Mouse (Mus musculus): Measurements from ENCODE around the gene Spock2. TPM values are rescaled to one million over a fixed set of nuclear protein-coding genes. Genes with fewer than 3 reads are reported as not detected.

The Spock2 gene
- polyA plus RNA-seq, 1 experiment from 2014 or later: 122 TPM

DNA sequence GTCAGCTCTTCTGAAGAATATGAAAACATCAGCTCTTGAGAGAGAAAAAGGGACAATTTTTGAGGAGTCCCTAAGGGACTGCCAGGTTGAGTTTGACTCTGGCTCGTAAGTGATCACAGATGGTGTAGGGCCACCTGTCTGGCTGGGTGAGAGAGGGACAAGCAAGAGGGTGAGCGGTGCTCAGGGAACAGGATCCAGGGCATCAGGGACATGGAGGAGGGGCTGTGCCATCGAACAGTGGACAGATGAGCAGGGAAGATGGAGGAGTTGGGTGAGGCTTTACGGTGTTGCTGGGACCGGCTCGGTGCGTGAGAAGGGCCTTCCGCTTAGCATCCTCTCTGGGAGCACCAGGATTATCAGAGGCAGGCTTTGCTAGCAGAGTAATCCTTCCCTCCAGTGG lies 3.3 kb downstream of the Spock2 start:
- Histone ChIP-seq H3K27me3 (replicated peaks) (no peaks in the 10 kb centered on the region), H3K9ac (replicated peaks) (peak overlapping the region; percentile 30; the same call in 1 of the 2 replicates), H3K4me3 (replicated peaks) (peak overlapping the region; percentile 15), H3K9me3 (replicated peaks) (no peaks in the 10 kb centered on the region), H3K4me2 (peak overlapping the region; percentile 87), H3K36me3 (0 out of 2 replicates have a peak, but pooled peaks cover 4% of the 10 kb centered on the region), H3K27ac (replicated peaks) (peak overlapping the region; percentile 45), H3K4me1 (peaks cover 67% of the 10 kb centered on the region)
- no peak for ATAC-seq (ENCODE audit: low FRiP score)
- WGBS: 60% methylated on average over 8 of the region's 8 CpGs

DNA sequence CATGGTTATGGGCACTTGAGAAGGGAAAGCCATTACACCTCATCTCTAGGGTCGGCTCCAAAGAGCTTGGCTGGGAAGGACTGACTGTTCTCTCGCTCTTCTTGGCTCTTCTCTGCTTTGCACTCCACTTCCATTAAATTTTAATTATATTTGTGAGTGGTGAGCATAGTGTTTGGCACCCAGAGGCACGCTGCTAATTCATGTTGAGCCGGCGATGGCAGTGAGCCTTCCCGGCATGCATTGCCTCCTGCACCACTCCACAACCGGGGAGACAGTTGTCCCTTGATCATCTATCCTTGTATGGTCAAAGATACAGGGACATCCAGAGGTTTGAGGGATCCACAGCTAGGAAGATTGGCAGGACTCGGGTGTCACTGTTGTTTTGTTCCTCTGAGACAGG lies 4.0 kb downstream of the Spock2 start:
- no peak for ATAC-seq (ENCODE audit: low FRiP score)
- Histone ChIP-seq H3K36me3 (0 out of 2 replicates have a peak, but pooled peaks cover 4% of the 10 kb centered on the region), H3K4me2 (peak overlapping the region; percentile 87), H3K27me3 (replicated peaks) (no peaks in the 10 kb centered on the region), H3K27ac (replicated peaks) (peak overlapping the region; percentile 45), H3K9me3 (replicated peaks) (no peaks in the 10 kb centered on the region), H3K9ac (replicated peaks) (0 out of 2 replicates have a peak overlapping the region, but pooled peaks have one; percentile 30), H3K4me1 (peaks cover 66% of the 10 kb centered on the region), H3K4me3 (replicated peaks) (peak overlapping the region; percentile 15; the same call in 1 of the 2 replicates)
- 40% methylated on average over 8 of the region's 8 CpGs for WGBS

DNA sequence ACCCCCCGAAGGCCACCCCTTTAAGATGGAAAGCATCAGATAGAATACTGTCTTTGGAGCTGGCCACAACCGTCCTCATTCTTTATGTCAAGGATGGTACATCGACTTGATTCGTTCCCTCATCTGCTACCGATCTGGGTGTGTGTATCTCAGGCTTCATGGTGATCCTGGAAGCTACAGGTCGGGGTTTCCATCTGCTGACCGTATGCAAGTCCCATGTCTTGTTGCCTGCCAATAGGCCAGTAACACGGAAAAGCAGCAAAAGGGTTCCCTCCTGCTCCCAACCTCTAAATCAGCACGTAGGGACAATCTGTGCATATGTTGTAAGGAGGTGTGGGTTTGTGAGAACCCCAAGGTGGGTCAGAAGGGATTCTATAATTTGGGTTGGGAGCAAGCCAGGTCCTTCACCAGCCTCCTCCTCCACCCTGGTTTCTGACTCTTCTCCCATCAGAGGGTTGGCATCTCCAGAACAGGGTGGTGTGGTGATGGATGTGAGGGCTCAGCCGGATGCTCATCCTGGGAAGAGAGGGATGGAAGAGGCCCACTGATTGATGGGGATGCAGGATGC lies 5.0 kb downstream of the Spock2 start:
- 0 out of 2 replicates have a peak, but pooled peaks cover 4% of the 10 kb centered on the region for H3K36me3 ChIP-seq
- WGBS: 89% methylated on average over 10 of the region's 10 CpGs
- H3K4me2 ChIP-seq: no peak overlapping the region
- H3K27me3 ChIP-seq (replicated peaks): no peaks in the 10 kb centered on the region
- H3K4me3 ChIP-seq (replicated peaks): no peak overlapping the region
- H3K4me1 ChIP-seq: peaks cover 67% of the 10 kb centered on the region
- no peaks in the 10 kb centered on the region for H3K9me3 ChIP-seq (replicated peaks)
- H3K27ac ChIP-seq (replicated peaks): 0 out of 2 replicates have a peak overlapping the region, but pooled peaks have one; percentile 45
- no peak for ATAC-seq (ENCODE audit: low FRiP score)
- H3K9ac ChIP-seq (replicated peaks): no peak overlapping the region

DNA sequence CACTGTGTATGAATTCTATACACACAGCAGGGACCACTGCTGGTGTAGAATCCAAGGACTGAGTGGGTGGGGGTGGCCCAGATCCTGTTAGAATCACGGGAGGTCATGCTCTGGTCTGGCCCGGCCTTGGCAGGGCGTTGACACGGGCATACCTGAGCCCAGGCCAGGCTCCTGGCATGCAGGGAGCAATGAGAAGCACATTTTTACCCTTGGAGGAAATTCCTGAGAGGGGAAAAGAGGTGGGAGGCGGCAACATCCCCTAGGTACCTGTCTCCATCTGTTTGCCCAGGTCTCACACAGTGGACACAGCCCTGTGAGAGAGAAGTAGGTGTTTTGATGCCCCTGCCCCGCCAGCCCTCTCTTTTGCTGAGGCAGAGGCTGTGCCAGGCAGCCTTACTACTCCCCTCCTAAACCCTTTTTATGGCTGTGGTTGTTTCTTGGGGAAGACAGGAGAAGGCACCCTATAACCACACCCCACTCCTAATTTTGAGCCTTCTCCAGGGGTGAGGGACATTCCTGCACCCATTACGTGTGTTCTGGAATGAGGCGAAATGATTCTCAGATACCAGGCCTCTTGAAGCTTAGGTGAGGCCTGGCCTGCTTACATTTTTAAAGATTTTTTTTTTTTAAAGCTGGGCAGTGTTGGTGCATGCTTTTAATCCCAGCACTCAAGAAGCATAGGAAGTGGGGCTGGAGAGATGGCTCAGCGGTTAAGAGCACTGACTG lies 8.1 kb downstream of the Spock2 start:
- H3K4me1 ChIP-seq: peaks cover 80% of the 10 kb centered on the region
- WGBS: 89% methylated on average over 9 of the region's 9 CpGs
- H3K9ac ChIP-seq (replicated peaks): no peak overlapping the region
- no peak overlapping the region for H3K4me3 ChIP-seq (replicated peaks)
- H3K9me3 ChIP-seq (replicated peaks): no peaks in the 10 kb centered on the region
- H3K27ac ChIP-seq (replicated peaks): 0 out of 2 replicates have a peak overlapping the region, but pooled peaks have one; percentile 5
- no peaks in the 10 kb centered on the region for H3K27me3 ChIP-seq (replicated peaks)
- 0 out of 2 replicates have a peak, but pooled peaks cover 4% of the 10 kb centered on the region for H3K36me3 ChIP-seq
- no peak for ATAC-seq (ENCODE audit: low FRiP score)
- H3K4me2 ChIP-seq: no peak overlapping the region

DNA sequence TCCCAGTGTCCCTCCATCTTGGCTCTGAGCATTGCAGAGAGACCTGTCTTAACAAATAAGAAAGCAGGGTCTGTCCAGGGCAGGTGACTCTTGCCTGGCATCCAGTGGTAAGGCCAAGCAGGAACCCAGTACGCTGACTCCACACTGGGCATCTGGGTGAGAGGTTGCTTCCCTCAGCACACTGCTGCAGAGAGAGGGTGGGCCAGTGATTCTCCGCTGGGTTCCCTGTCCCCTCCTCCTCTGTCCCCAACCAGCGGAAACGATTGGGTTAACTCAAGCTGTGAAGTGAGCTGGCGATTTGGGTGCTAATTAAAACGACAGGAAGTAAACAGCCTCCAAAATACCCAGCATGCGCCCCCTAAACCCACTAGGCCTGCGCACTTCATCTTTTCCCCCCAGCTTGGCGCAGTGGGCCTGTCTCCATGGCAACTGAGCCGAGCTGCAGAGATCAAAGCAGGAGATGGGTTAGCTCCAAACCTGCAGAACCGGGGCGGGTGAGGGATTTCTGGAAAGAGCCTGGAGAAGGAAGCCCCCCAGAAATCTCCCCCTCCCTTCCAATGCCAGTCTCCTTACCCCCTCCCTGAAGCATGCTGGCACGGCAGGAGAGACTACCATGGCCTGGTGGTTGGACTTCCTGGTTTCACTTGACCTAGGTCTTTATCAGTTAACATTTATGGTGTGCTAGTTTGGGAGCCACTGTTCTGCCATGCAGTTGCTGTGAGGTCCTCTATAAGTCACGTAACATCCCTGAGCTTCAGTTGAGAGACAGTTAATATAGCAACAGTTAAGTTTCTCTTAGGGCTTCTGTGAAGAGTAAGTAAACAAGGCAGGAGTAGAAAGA lies 9.5 kb downstream of the Spock2 start:
- peak overlapping the region; percentile 35 for H3K9ac ChIP-seq (replicated peaks)
- H3K4me3 ChIP-seq (replicated peaks): peak overlapping the region; percentile 23
- peak overlapping the region; percentile 58 for H3K4me2 ChIP-seq
- peak; percentile 89 for ATAC-seq (ENCODE audit: low FRiP score)
- no peaks in the 10 kb centered on the region for H3K27me3 ChIP-seq (replicated peaks)
- H3K9me3 ChIP-seq (replicated peaks): no peaks in the 10 kb centered on the region
- peak overlapping the region; percentile 83 for H3K27ac ChIP-seq (replicated peaks)
- peaks cover 66% of the 10 kb centered on the region for H3K4me1 ChIP-seq
- H3K36me3 ChIP-seq: 0 out of 2 replicates have a peak, but pooled peaks cover 4% of the 10 kb centered on the region
- WGBS: 2% methylated on average over 14 of the region's 14 CpGs

DNA sequence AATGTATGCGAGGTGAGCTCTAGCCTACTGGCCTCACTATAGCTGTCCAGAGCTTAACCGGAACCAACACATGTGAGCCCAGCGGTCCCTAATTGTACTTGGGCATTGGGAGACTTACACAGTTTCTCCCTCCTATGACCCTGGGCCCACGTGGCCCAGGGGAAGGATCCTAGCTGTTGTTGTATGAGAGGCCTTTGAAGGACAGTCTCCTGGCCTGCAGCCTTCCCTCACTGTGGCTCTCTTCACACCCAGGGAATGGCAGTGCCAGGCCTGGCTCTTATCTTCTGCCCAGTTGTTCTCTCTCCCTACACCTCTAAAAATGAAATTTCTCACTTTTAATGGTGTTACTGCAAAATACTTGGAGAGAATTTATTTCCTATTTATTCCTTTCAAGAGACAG lies 11.0 kb downstream of the Spock2 start:
- no peak for ATAC-seq (ENCODE audit: low FRiP score)
- Histone ChIP-seq H3K36me3 (peaks cover 15% of the 10 kb centered on the region), H3K4me3 (replicated peaks) (no peak overlapping the region), H3K27me3 (replicated peaks) (no peaks in the 10 kb centered on the region), H3K4me1 (peaks cover 55% of the 10 kb centered on the region), H3K4me2 (no peak overlapping the region), H3K27ac (replicated peaks) (peak overlapping the region; percentile 83; the same call in 1 of the 2 replicates), H3K9ac (replicated peaks) (no peak overlapping the region), H3K9me3 (replicated peaks) (no peaks in the 10 kb centered on the region)
- 47% methylated on average over 4 of the region's 4 CpGs for WGBS

DNA sequence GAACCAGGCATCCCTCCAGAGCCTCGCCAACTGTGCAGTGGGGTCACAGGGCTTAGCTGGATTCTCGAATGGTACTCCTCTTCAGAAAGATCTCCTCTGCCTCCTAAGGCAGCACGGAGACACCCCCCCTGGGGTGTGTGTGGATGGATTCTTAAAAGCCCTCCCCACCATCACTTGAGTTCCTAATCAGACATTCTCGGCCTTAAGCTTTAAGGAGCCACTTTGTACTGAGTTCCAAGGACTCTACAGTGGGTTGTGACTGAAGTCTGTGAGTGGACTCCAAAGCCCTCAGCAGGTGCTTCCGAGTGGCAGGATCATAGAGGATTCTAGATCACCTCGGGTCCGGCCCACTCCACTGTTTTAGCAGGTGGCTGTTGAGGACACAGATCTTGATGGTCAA lies 12.4 kb downstream of the Spock2 start:
- Histone ChIP-seq H3K27me3 (replicated peaks) (no peaks in the 10 kb centered on the region), H3K4me3 (replicated peaks) (no peak overlapping the region), H3K27ac (replicated peaks) (no peak overlapping the region), H3K9me3 (replicated peaks) (no peaks in the 10 kb centered on the region), H3K4me1 (peaks cover 48% of the 10 kb centered on the region), H3K4me2 (no peak overlapping the region), H3K36me3 (peaks cover 24% of the 10 kb centered on the region), H3K9ac (replicated peaks) (no peak overlapping the region)
- WGBS: 70% methylated on average over 7 of the region's 7 CpGs
- no peak for ATAC-seq (ENCODE audit: low FRiP score)

DNA sequence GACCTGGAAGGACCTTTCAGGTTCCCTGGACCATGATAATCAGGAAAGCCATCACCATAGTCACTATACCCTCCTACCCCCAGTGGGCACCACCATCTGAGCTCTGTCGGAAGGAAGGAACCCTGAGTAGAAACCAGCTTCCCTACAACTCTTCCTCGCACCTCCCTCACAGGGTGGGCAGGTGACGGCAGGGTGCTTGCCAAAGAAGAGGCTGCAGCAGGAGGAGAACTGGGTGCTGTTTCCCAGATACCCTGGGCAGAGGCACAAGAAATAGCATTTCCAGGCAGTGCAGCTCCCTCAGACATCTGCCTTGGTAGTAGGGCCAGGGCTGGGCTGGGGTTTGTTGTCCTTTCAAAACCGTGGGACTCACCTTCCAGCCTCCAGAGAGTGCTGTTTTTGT lies 14.6 kb downstream of the Spock2 start:
- no peak for ATAC-seq (ENCODE audit: low FRiP score)
- WGBS: 79% methylated on average over 4 of the region's 4 CpGs

DNA sequence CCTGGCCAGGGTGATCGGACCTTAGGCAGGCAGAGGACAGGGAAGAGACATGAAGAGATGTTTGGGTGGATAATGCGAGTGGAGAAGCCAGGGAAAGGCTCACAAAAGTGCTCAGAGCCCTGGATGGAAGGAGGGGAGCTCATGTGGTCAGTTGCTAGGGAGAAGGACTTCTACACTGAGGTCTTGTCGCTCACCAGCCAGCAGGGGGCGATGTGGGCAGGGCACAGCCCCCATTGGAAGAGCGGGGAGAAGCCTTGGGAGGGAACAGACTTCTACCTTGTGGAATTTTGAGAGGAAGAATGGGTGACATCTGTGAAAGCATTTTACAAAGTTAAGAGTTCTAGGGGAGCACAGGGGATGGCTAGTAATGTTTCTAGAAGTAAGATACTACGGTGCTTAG lies 18.1 kb downstream of the Spock2 start:
- WGBS: 63% methylated on average over 6 of the region's 6 CpGs
- H3K4me2 ChIP-seq: no peak overlapping the region
- H3K4me3 ChIP-seq (replicated peaks): no peak overlapping the region
- H3K4me1 ChIP-seq: no peaks in the 10 kb centered on the region
- H3K9ac ChIP-seq (replicated peaks): no peak overlapping the region
- no peaks in the 10 kb centered on the region for H3K27me3 ChIP-seq (replicated peaks)
- no peak for ATAC-seq (ENCODE audit: low FRiP score)
- H3K27ac ChIP-seq (replicated peaks): no peak overlapping the region
- no peaks in the 10 kb centered on the region for H3K9me3 ChIP-seq (replicated peaks)
- H3K36me3 ChIP-seq: peaks cover 61% of the 10 kb centered on the region

More for the DNA sequence above, 14.6 kb downstream of the Spock2 start:
- no peak overlapping the region for H3K9ac ChIP-seq (replicated peaks)
- no peak overlapping the region for H3K27ac ChIP-seq (replicated peaks)
- no peaks in the 10 kb centered on the region for H3K27me3 ChIP-seq (replicated peaks)
- H3K36me3 ChIP-seq: peaks cover 35% of the 10 kb centered on the region
- peaks cover 30% of the 10 kb centered on the region for H3K4me1 ChIP-seq
- no peak overlapping the region for H3K4me2 ChIP-seq
- H3K4me3 ChIP-seq (replicated peaks): no peak overlapping the region
- no peaks in the 10 kb centered on the region for H3K9me3 ChIP-seq (replicated peaks)

DNA sequence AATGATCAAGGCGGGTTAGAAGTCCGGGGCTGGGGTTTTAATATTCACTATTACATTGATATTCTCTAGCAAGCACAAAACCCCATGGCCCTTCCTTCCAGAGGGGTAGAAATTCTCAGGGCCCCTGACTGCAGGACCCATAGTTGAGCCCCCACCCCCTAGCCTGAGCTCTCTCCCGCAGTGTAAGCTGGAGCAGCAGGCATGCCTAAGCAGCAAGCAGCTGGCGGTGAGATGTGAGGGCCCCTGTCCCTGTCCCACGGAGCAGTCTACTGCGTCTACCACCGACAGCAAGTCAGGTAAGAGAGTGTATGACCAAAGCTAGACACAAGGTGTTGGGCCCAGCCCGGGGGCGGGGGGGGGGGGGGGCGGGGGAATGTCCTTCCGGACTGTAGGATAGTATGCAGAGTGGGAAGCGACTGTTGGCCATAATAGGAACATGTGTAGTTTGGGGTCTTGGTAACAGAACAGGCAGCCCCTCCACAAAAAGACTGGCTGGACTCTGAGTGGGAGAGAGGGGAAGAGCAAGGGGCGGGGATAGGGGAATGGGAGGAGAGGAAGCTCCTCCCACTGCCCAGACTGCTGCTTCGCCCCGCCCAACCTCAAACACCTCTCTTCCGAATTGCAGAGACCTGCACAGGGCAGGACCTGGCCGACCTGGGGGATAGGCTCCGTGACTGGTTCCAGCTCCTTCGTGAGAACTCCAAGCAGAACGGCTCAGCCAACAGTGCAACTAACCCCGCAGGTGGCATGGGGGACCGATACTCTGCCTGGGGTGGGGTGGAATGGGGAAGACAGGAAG lies 19.7 kb downstream of the Spock2 start:
- 0 out of 2 replicates have a peak, but pooled peaks have one; percentile 20 for ATAC-seq (ENCODE audit: low FRiP score)
- H3K4me2 ChIP-seq: no peak overlapping the region
- H3K27me3 ChIP-seq (replicated peaks): no peaks in the 10 kb centered on the region
- no peaks in the 10 kb centered on the region for H3K9me3 ChIP-seq (replicated peaks)
- peaks cover 78% of the 10 kb centered on the region for H3K36me3 ChIP-seq
- 34% methylated on average over 21 of the region's 22 CpGs for WGBS
- no peak overlapping the region for H3K9ac ChIP-seq (replicated peaks)
- no peak overlapping the region for H3K27ac ChIP-seq (replicated peaks)
- no peak overlapping the region for H3K4me3 ChIP-seq (replicated peaks)
- H3K4me1 ChIP-seq: no peaks in the 10 kb centered on the region

DNA sequence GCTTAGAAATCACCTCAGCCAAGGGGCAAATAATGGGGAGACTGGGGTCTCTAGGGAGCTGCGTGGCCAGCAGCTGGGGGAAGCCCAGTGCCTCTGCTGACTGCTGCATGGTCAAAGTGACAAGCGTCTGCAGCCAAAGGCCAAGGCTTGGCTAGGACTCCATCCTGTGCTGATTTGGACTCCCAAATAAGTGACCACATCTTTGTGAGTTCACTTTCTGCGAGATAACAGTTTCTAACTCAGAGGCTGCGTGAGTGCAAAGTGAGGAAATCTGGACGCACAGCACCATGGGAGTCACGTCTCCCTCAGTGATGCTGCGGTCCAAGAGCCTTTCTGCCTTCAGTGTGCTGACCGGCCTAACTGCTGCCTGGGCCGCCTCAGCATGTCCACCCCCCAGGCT lies 22.3 kb downstream of the Spock2 start:
- Histone ChIP-seq H3K9ac (replicated peaks) (no peak overlapping the region), H3K4me2 (no peak overlapping the region), H3K4me3 (replicated peaks) (no peak overlapping the region), H3K36me3 (peaks cover 73% of the 10 kb centered on the region), H3K4me1 (no peaks in the 10 kb centered on the region), H3K9me3 (replicated peaks) (no peaks in the 10 kb centered on the region), H3K27me3 (replicated peaks) (no peaks in the 10 kb centered on the region), H3K27ac (replicated peaks) (no peak overlapping the region)
- no peak for ATAC-seq (ENCODE audit: low FRiP score)
- 90% methylated on average over 9 of the region's 9 CpGs for WGBS

Data from neural tube, embryonic 15.5 days (tissue).